Mouse (Mus musculus) lung, adult 2 months (tissue): ENCODE results near the gene Car12.

Source experiments
- CTCF ChIP-seq: fragments of 200-500 bp; IDR thresholded peaks from 2 replicates; pipeline ENCODE4 v1.5.1; 2011; ENCODE audit warnings: mild to moderate bottlenecking, low read length, control low read depth; ENCODE audit not compliant: insufficient read depth
- POLR2A ChIP-seq: fragments of 200-500 bp; IDR thresholded peaks from 2 replicates; pipeline ENCODE4 v1.6.1; 2011; ENCODE audit warnings: low read depth, mild to moderate bottlenecking, control low read depth, low read length, borderline replicate concordance; ENCODE audit errors: extremely low read depth

GRCm38 (mm10) chr9:66768721-66769120 lies 55.2 kb downstream of the Car12 start:
- no peak for TF ChIP-seq CTCF
- TF ChIP-seq POLR2A: no peak
